Mouse (Mus musculus) thymus, adult 2 months (tissue): Measurements from ENCODE around the gene AC134908.4.

Source experiments
- CTCF ChIP-seq: fragments of 200-500 bp; IDR thresholded peaks from 2 replicates; pipeline ENCODE4 v1.5.1; 2012; ENCODE audit warnings: mild to moderate bottlenecking, control low read depth, low read length, moderate library complexity, borderline replicate concordance; ENCODE audit not compliant: control insufficient read depth, poor library complexity, insufficient read depth; ENCODE audit errors: extremely low read depth
- POLR2A ChIP-seq: fragments of 200-500 bp; IDR thresholded peaks from 2 replicates; pipeline ENCODE4 v1.6.1; 2012; ENCODE audit warnings: mild to moderate bottlenecking, low read length, control low read depth, moderate library complexity; ENCODE audit not compliant: control insufficient read depth, poor library complexity, insufficient read depth; ENCODE audit errors: extremely low read depth

DNA sequence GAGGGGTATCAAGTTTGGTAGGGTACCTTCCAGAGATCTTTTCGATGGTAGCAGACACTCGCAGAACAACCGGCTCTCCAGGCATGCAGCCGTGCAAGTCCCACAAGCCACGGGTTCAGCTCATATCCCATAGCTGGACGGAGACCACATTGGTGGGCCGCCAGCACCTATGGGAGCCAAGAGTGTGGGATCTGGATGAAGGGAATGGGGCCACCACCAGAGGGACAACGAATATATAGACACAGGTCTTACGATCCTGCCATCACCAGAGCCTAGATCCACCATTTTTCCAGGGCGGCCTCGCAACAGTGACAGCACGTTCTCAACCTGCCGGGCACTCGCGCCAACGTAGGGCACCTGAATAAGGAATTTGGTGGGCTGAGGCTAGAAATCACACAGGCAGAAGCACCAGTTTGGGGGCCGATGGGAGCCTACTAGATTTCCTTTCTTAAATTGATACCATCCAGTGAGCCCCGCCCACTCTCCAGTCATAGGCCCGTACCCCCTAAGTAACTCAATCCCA is 4.1 kb downstream of the AC134908.4 start:
- TF ChIP-seq CTCF (no peak), POLR2A (no peak)
